Mouse (Mus musculus) CH12.LX (cell line): ENCODE data around the gene Scyl1.

Source experiments
- CTCF ChIP-seq, 2 experiments: IDR thresholded peaks in 1 of 2; conservative IDR thresholded peaks in 1 of 2; 2 replicates each; pipeline ENCODE4 v1.5.1; 2011 to 2012; ENCODE audit warnings: low read depth in 2 of 2, low read length in 2 of 2, improper control_type of control experiment in 1 of 2, inconsistent platforms in 1 of 2, mild to moderate bottlenecking in 1 of 2, moderate library complexity in 1 of 2
- EP300 ChIP-seq: IDR thresholded peaks from 2 replicates; pipeline ENCODE4 v1.6.1; 2011; ENCODE audit warnings: low read length, improper control_type of control experiment
- TBP ChIP-seq: conservative IDR thresholded peaks from 2 replicates; pipeline ENCODE4 v1.6.1; 2011; ENCODE audit warnings: low read depth, low read length, improper control_type of control experiment

GRCm38 (mm10) chr19:5767271-5767670 lies 3.9 kb downstream of the Scyl1 start:
- TF ChIP-seq EP300 (no peak), CTCF (conservative IDR thresholded peaks at IDR 0.05 in 1 of 2, IDR thresholded peaks at IDR 0.05 in 1 of 2; ENCODE audit: low read depth in 2 of 2, low read length in 2 of 2) (no peak), TBP (no peak)
